ENCODE assay signal across 3 mouse cellular contexts in the genomic region with DNA sequence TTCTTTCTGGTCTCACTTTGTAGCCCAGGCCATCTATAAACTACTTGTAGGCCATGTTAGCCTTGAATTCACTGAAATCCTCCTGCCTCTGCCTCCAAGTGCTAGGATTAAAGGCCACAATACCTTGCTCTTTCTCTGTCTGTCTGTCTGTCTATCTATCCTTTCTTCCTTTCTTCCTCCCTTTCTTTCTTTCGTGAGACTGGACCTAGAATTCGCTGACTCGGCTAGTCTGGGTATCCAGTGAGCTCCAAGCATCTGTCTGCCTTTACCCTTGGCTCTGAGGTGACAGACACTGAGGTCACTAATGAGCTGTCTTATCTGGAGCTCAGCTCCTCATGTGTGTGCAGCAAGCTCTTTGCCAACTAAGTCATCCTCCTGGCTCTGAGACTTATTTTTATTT.
TF ChIP-seq lines count a peak whose summit lies in the region.

No protein-coding gene starts in this region.

TF ChIP-seq in CH12.LX, 34 proteins besides CTCF, POLR2A, EP300 and RAD21 (continued from another document):
- TF ChIP-seq RCOR1 (conservative IDR thresholded peaks at IDR 0.05; ENCODE audit: low read depth, low read length) (no peak), MAFK (IDR thresholded peaks at IDR 0.05; ENCODE audit: insufficient replicate concordance, low read length) (peak; percentile 85), ZNF384 (IDR thresholded peaks at IDR 0.05; ENCODE audit: low read depth, low read length) (no peak)

TF ChIP-seq in ES-E14, 5 proteins besides CTCF, POLR2A, EP300 and RAD21 (continued from another document):
- TF ChIP-seq ZC3H11A (IDR thresholded peaks at IDR 0.05; ENCODE audit: borderline replicate concordance, low read depth, low read length) = no peak

TF ChIP-seq in MEL, 35 proteins besides CTCF, POLR2A, EP300 and RAD21 (continued from another document):
- peak; percentile 82; the same call in 1 of the 2 replicates for TF ChIP-seq MAFK (IDR thresholded peaks at IDR 0.05; ENCODE audit: borderline replicate concordance, low read depth, low read length)
